Mouse (Mus musculus) testis, adult 2 months (tissue): Measurements from ENCODE around the gene Sgo2b. TPM values are rescaled to one million over a fixed set of nuclear protein-coding genes. Genes with fewer than 3 reads are reported as not detected.
A peak's percentile ranks its signal among the peaks of the same experiment; 100 is the strongest.
"Not testable (repeated sequence)": the region's sequence is repeated elsewhere in the genome, so short reads cannot be mapped to it uniquely, and the experiment has no call there.

Experiments used
- H3K27ac ChIP-seq: fragments of 200-500 bp; 2 replicates; pipeline ENCODE4 v1.5.1; 2012; ENCODE audit warnings: low read depth, low read length; ENCODE audit not compliant: control insufficient read depth, insufficient read depth
- H3K27me3 ChIP-seq: fragments of 200-500 bp; 2 replicates; pipeline ENCODE4 v1.6.1; 2012; ENCODE audit warnings: mild to moderate bottlenecking, low read length, moderate library complexity; ENCODE audit not compliant: control insufficient read depth, insufficient read depth
- H3K36me3 ChIP-seq: fragments of 200-500 bp; 2 replicates; pipeline ENCODE4 v1.6.1; 2012; ENCODE audit warnings: mild to moderate bottlenecking, low read length; ENCODE audit not compliant: control insufficient read depth, insufficient read depth
- H3K4me1 ChIP-seq: fragments of 200-500 bp; 2 replicates; pipeline ENCODE4 v1.6.1; 2012; ENCODE audit warnings: low read length; ENCODE audit not compliant: control insufficient read depth, insufficient read depth
- H3K4me3 ChIP-seq: fragments of 200-500 bp; 2 replicates; pipeline ENCODE4 v1.5.1; 2012; ENCODE audit warnings: low read depth, mild to moderate bottlenecking, low read length, moderate library complexity, mixed read lengths; ENCODE audit not compliant: control insufficient read depth
- CTCF ChIP-seq: fragments of 200-500 bp; IDR thresholded peaks from 2 replicates; pipeline ENCODE4 v1.5.1; 2012; ENCODE audit warnings: low read depth, mild to moderate bottlenecking, inconsistent platforms, low read length, moderate library complexity; ENCODE audit not compliant: control insufficient read depth, insufficient read depth, insufficient replicate concordance
- POLR2A ChIP-seq: fragments of 200-500 bp; IDR thresholded peaks from 2 replicates; pipeline ENCODE4 v1.6.1; 2012; ENCODE audit warnings: low read depth, mild to moderate bottlenecking, inconsistent platforms, low read length, moderate library complexity; ENCODE audit not compliant: control insufficient read depth
- polyA plus RNA-seq: library from polyadenylated mRNA; depleted of rRNA; stranded (reverse); fragments of >200 nt; gene quantifications from 2 replicates; pipeline ENCODE4 v1.2.3, GENCODE M21; 2012; rRNA removed

The Sgo2b gene
- not detected in 2 replicates for polyA plus RNA-seq

DNA sequence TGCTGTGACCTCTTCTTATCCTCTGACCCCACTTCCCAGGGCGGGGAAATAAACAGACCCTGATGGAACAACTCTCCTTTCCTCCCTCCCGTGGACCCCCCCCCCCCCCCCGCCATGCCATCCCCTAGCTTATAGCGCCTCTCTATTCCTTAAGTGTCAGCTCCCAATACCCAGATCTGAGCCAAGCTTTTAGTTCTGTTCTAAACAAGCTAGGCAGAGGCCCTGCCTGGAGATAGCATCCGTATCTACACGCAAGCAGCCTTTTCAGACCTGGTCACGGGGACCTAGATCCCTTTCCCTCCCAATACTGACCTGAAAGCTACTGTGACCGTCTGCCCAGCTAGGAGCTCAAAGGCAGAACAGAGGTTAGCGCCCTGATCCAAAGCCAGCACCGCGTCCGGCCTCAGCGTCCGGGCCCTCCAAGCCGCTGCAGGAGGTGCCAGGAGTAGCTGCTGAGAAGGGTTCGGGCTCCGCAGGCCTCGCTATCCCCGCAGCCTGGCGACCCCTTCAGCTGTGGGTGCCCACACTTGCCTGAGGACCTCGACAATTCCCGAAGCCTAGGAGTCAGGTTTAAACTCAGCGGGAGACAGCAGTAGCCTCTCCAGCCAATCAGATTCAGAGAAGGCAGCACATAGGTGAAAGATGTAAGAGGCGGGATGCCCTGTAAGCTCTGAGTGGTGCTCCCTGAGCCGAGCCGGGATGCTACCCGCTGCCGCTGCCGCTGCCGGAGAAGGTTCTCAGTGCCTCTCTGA lies at the start of gene Sgo2b:
Gene Sgo2b (minus strand): TSS at position 623 of the 752 bp plus-strand sequence.
- Histone ChIP-seq H3K4me1 (peaks cover 3% of the 10 kb centered on the region), H3K4me3 (peak within 1 kb of the TSS; percentile 43), H3K27ac (no peak within 1 kb of the TSS), H3K36me3 (no peaks in the 10 kb centered on the region), H3K27me3 (no peaks in the 10 kb centered on the region)
- no peak for TF ChIP-seq CTCF
- TF ChIP-seq POLR2A: no peak

DNA sequence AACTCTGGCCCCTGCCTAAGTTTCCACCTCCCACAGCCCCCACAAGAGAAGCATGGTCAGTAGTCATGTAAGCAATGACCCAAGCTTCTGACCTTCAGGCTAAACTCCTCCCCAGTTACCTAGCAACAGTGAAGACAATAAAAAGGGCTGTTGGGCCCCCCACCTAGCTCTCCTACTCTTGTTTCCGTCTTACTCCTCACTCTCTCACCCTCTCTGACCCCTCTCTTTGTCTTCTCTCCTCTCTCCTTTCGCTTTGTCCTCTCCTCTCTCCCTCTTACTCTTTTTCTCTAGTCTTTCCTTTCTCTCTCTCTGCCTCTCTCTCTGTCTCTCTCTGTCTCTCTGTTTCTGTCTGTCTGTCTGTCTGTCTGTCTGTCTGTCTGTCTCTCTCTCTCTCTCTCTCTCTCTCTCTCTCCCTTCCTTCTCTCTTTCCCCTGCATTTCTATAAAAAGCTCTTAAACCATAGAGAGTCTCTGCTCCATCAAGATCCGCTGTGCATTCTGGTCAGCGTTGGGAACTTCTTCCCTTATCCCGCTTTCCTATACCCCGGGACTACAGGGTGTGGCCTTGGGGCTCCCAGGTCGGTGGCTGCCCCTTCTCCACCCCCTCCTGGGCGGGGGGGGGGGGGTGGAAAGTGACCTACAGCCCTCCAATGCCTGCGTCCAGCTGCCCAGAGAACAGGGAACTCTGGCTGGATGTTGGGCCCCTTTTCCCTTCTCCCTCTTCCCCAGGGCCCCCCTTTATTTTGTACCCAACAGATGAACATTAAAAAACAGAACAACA lies 18.8 kb upstream of the Sgo2b start:
- H3K4me3 ChIP-seq, H3K36me3 ChIP-seq, H3K27me3 ChIP-seq, H3K27ac ChIP-seq, H3K4me1 ChIP-seq: not testable (repeated sequence)

GRCm38 (mm10) chr8:63961032-63961785 lies 9.2 kb upstream of the Sgo2b start:
- no peak overlapping the region for H3K4me3 ChIP-seq
- no peak for TF ChIP-seq POLR2A
- TF ChIP-seq CTCF: no peak

DNA sequence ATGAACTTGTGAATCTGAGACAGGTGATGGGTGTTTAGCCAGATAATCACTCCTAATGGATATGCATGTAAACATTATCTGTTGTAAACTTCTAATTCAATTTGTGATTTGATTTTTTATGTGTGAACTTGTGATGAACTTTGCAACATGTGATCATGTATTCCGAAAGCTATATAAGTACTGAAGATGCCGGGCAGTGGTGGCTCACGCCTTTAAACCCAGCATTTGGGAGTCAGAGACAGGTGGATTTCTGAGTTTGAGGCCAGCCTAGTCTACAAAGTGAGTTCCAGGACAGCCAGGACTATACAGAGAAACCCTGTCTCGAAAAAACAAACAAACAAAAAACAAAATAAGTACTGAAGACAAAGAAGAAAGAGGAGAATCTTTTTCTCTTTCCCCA lies 1.8 kb upstream of the Sgo2b start:
- not testable (repeated sequence) for H3K27ac ChIP-seq, H3K4me3 ChIP-seq, H3K4me1 ChIP-seq, H3K36me3 ChIP-seq, H3K27me3 ChIP-seq

More at GRCm38 (mm10) chr8:63961032-63961785, 9.2 kb upstream of the Sgo2b start:
- Histone ChIP-seq H3K27ac (no peak overlapping the region), H3K36me3 (no peaks in the 10 kb centered on the region), H3K4me1 (no peaks in the 10 kb centered on the region), H3K27me3 (no peaks in the 10 kb centered on the region)

GRCm38 (mm10) chr8:63933171-63933570 lies 18.9 kb downstream of the Sgo2b start:
- H3K4me3 ChIP-seq: no peak overlapping the region
- H3K36me3 ChIP-seq: no peaks in the 10 kb centered on the region
- H3K4me1 ChIP-seq: no peaks in the 10 kb centered on the region
- no peak overlapping the region for H3K27ac ChIP-seq
- no peaks in the 10 kb centered on the region for H3K27me3 ChIP-seq
- no peak for TF ChIP-seq CTCF
- no peak for TF ChIP-seq POLR2A

DNA sequence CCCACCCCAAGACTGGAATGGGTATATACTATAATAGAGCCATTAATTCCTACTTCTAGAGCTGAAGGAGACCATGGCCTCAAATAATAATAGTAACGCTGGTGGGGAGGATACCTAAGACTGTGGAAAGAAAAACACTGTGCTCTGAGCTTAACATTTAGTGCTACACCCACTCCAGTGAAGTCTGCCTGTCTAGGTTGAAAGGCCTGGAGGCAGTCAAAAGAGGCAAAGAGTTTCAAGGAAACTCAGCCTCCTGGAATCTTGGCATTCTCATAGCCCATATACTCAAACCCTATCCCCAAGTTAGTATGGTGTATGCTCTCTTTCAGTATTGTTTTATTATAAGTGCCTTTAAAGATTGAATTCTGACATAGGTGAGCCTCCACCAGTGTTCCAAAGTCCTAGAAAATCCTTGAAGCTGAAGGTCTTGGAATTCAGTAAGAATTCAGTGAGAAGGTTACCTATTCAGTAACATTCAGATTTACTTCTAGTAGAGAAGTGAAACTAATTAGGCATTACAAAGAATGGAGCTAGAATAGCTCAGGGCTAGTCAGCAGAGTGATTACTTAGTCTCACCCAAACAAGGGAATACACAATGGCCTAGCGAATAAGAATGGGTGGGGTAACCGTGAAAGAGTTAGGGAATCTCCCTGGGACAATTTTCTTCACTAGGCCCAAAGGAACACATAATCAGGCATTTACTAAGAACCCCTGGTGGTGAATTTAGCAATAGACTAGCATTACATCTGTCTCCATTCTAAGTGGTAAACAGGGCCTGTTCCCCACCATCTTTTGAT lies 22.5 kb downstream of the Sgo2b start:
- no peaks in the 10 kb centered on the region for H3K27me3 ChIP-seq
- no peak for TF ChIP-seq CTCF
- TF ChIP-seq POLR2A: no peak
- no peak overlapping the region for H3K27ac ChIP-seq
- H3K4me1 ChIP-seq: no peaks in the 10 kb centered on the region
- H3K36me3 ChIP-seq: no peaks in the 10 kb centered on the region
- H3K4me3 ChIP-seq: no peak overlapping the region
